Mouse (Mus musculus) erythroblast, embryonic 14.5 days (primary cell): Measurements from ENCODE around the gene Kctd12.

Experiments
- GATA1 ChIP-seq: IDR thresholded peaks from 2 replicates; pipeline ENCODE4 v1.6.1; 2012; ENCODE audit warnings: low read length, inconsistent platforms, mixed read lengths
- TAL1 ChIP-seq: IDR thresholded peaks from 3 replicates; pipeline ENCODE4 v1.6.1; 2012; ENCODE audit warnings: low read length, inconsistent platforms, mixed read lengths

- TF ChIP-seq GATA1 (no peak), TAL1 (no peak)
Observed at GRCm38 (mm10) chr14:102982016-102982626, 316 bp downstream of the Kctd12 start.
